Mouse (Mus musculus): ENCODE data around the gene Fzd4.

- no peak for TF ChIP-seq EP300 (IDR thresholded peaks at IDR 0.05; ENCODE audit: insufficient read depth, low read depth, low read length)
- no peak for TF ChIP-seq CTCF (IDR thresholded peaks at IDR 0.05; ENCODE audit: low read depth, low read length)
Measured at GRCm38 (mm10) chr7:89460911-89461310, 56.8 kb downstream of the Fzd4 start.
